Mouse (Mus musculus) forebrain, embryonic 16.5 days (tissue): ENCODE results near the gene Slco1b2. TPM values are rescaled to one million over a fixed set of nuclear protein-coding genes. Genes with fewer than 3 reads are reported as not detected.

Source experiments
- ATAC-seq: fragments of 200-750 bp; cut with Nextera tagmentation; 2 replicates; pipeline ENCODE4 v1.8.0; 2017; ENCODE audit warnings: mild to moderate bottlenecking, moderate library complexity
- H3K27ac ChIP-seq: fragments of 300-500 bp; sonication (generic); 2 replicates; pipeline ENCODE4 v1.5.1; 2014; ENCODE audit warnings: low read length, control low read depth
- H3K27me3 ChIP-seq: fragments of 300-500 bp; sonication (generic); replicated peaks from 2 replicates; pipeline ENCODE4 v1.6.1; 2014; ENCODE audit warnings: low read length; ENCODE audit not compliant: control insufficient read depth, insufficient read depth
- H3K36me3 ChIP-seq: fragments of 300-500 bp; sonication (generic); 2 replicates; pipeline ENCODE4 v1.6.1; 2014; ENCODE audit not compliant: control insufficient read depth, insufficient read depth
- H3K4me1 ChIP-seq: fragments of 300-500 bp; sonication (generic); replicated peaks from 2 replicates; pipeline ENCODE4 v1.6.1; 2014; ENCODE audit warnings: low read length; ENCODE audit not compliant: control insufficient read depth, insufficient read depth
- H3K4me2 ChIP-seq: fragments of 300-500 bp; sonication (generic); 2 replicates; pipeline ENCODE4 v1.6.1; 2014; ENCODE audit warnings: mild to moderate bottlenecking, low read length, control low read depth
- H3K4me3 ChIP-seq: fragments of 300-500 bp; sonication (generic); replicated peaks from 2 replicates; pipeline ENCODE4 v1.5.1; 2014; ENCODE audit warnings: mild to moderate bottlenecking, low read length, control low read depth
- H3K9ac ChIP-seq: fragments of 300-500 bp; sonication (generic); replicated peaks from 2 replicates; pipeline ENCODE4 v1.6.1; 2014; ENCODE audit warnings: low read depth, low read length, control low read depth
- H3K9me3 ChIP-seq: fragments of 300-500 bp; sonication (generic); 2 replicates; pipeline ENCODE4 v1.6.1; 2016; ENCODE audit warnings: low read length; ENCODE audit not compliant: control insufficient read depth
- WGBS: fragments of 180-500 bp; shearing (Covaris S2); extraction: QIAGEN DNeasy Blood & Tissue Kit; methylation state at CpG from one replicate; pipeline ENCODE4 v1.1.7; 2014; 5-methylcytosine and 5-hydroxymethylcytosine counted together
- polyA plus RNA-seq: library from polyadenylated mRNA; unstranded; fragments of >200 nt; fragmentation: Nextera tagmentation; extraction: Ambion mirVana; gene quantifications from 2 replicates; pipeline ENCODE4 v1.2.1, GENCODE M21; 2015

Slco1b2 gene
- polyA plus RNA-seq, 1 experiment from 2014 or later, result not detected

DNA sequence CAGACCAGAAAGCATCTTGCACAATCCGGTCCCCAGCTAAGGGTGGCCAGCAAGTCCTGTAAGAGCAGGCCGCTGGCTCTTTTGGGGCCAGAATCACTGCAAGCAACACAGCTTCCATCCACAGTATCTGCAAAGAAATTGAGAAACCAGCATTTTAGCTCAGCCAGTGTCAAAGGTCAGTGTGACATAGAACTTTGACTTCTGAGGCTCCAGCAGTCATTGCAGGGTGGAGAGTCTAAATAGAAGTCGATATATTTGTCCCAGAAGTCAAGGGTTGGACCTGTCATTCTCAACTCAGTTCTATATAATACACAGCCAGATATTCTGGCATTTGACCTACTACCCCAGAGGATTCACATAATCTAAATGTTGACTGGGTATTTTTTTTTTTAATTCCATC, 14.0 kb upstream of the Slco1b2 start:
- no peak overlapping the region for H3K27ac ChIP-seq
- 95% methylated on average over 3 of the region's 3 CpGs for WGBS
- no peak for ATAC-seq

DNA sequence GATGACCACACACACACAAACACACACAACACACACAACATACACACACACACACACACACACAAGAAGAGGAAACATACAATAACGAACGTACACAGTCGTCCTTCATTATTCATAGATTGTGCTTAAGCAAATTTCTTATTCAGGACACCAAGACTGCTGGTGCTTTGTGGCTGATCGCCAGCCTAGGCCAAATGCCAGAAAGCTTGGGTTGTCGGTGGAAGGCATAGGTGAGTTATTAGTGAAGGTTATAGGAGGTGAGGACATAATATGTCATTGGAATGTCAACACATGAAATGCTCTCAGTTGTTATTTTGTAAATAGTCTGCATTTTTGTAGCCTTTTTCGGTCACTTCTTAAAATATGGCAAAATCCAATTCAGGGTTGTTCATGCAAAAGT, 3.6 kb downstream of the Slco1b2 start:
- H3K4me2 ChIP-seq, result no peak overlapping the region
- no peak overlapping the region for H3K4me3 ChIP-seq

More for the DNA sequence above, 14.0 kb upstream of the Slco1b2 start:
- Histone ChIP-seq H3K9ac (no peak overlapping the region), H3K4me3 (no peak overlapping the region), H3K27me3 (no peaks in the 10 kb centered on the region), H3K36me3 (no peaks in the 10 kb centered on the region), H3K4me1 (no peaks in the 10 kb centered on the region), H3K9me3 (no peaks in the 10 kb centered on the region), H3K4me2 (no peak overlapping the region)

DNA sequence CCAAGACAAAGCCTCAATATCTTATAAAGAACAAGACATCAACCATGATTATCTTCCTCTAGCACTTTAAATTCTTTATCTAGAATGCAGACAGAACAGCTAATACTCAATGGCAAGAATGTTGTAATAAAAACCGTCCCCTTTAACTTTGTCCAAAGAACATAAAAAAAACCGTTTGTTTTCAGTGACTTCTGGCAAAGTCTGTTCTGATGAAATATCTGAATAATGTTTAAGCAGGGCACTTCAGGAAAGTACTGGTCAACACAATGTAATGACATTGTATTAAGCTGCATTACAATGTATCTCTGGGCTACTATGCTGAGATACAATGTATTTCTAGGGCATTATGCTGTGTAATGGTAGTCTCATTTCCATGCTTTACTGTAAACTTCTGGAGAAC, 5.9 kb downstream of the Slco1b2 start:
- no peaks in the 10 kb centered on the region for H3K36me3 ChIP-seq
- WGBS, result 74% methylated on average over 2 of the region's 2 CpGs
- H3K9ac ChIP-seq, result no peak overlapping the region
- no peaks in the 10 kb centered on the region for H3K9me3 ChIP-seq
- H3K4me1 ChIP-seq, result no peaks in the 10 kb centered on the region
- H3K4me3 ChIP-seq, result no peak overlapping the region
- ATAC-seq, result no peak
- no peak overlapping the region for H3K4me2 ChIP-seq
- no peak overlapping the region for H3K27ac ChIP-seq
- no peaks in the 10 kb centered on the region for H3K27me3 ChIP-seq

More for the DNA sequence above, 3.6 kb downstream of the Slco1b2 start:
- no peaks in the 10 kb centered on the region for H3K36me3 ChIP-seq
- H3K27ac ChIP-seq, result no peak overlapping the region
- no peaks in the 10 kb centered on the region for H3K9me3 ChIP-seq
- WGBS, result 60% methylated on average over 6 of the region's 6 CpGs
- no peak overlapping the region for H3K9ac ChIP-seq
- no peaks in the 10 kb centered on the region for H3K27me3 ChIP-seq
- H3K4me1 ChIP-seq, result no peaks in the 10 kb centered on the region
- ATAC-seq, result no peak

GRCm38 (mm10) chr6:141640639-141641038, 11.3 kb downstream of the Slco1b2 start:
- H3K9ac ChIP-seq, result no peak overlapping the region
- H3K4me2 ChIP-seq, result no peak overlapping the region
- no peak overlapping the region for H3K4me3 ChIP-seq
- no peaks in the 10 kb centered on the region for H3K36me3 ChIP-seq
- no peak overlapping the region for H3K27ac ChIP-seq
- 75% methylated on average over 1 of the region's 1 CpGs for WGBS
- no peaks in the 10 kb centered on the region for H3K27me3 ChIP-seq
- no peaks in the 10 kb centered on the region for H3K4me1 ChIP-seq
- no peaks in the 10 kb centered on the region for H3K9me3 ChIP-seq
- ATAC-seq, result no peak

DNA sequence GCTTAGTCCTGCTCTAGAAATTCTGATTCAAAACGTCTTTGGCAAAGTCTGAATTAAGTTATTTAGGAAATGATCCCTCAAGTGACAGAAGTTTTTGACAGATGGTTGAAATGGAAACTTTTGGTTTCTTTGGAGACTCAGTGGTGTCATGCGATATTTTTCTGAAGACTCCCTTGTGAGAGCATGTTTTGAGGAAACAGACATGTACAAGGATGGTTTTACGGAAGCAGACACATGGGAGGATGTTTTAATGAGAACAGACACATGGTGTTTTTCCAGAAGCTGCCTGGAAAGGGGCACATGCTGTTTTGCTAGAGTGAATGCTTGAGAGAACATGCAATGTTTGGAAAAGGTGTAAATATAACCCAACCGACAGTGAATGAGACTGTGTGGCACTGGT, 57.7 kb downstream of the Slco1b2 start:
- Histone ChIP-seq H3K9me3 (no peaks in the 10 kb centered on the region), H3K4me1 (no peaks in the 10 kb centered on the region), H3K36me3 (no peaks in the 10 kb centered on the region), H3K9ac (no peak overlapping the region), H3K4me3 (no peak overlapping the region), H3K27me3 (no peaks in the 10 kb centered on the region), H3K4me2 (no peak overlapping the region), H3K27ac (no peak overlapping the region)
- ATAC-seq, result no peak
- WGBS, result 70% methylated on average over 4 of the region's 4 CpGs

DNA sequence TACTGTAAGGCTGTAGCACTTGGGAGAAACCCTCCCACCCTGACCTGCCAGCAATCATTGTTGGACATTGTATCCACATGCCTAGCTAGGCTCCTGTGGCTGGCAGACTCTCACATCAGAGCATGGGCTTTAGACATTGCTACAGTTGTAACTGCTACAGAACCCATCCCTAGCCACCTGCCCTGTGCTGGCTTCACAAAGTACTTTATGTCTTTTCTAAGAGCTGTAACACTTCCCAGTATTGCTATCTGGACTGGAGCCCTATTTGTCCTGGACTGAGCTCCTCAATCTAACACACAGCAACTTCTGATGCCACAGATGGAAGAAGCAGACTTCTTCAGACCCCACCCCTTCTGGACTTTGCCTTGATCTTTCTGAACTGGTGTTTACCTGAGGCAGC, 61.9 kb downstream of the Slco1b2 start:
- Histone ChIP-seq H3K9ac (no peak overlapping the region), H3K4me2 (no peak overlapping the region), H3K36me3 (no peaks in the 10 kb centered on the region), H3K27ac (no peak overlapping the region), H3K4me1 (no peaks in the 10 kb centered on the region), H3K27me3 (no peaks in the 10 kb centered on the region), H3K4me3 (no peak overlapping the region), H3K9me3 (no peaks in the 10 kb centered on the region)
- ATAC-seq, result no peak

Other genes starting within 250 kb of the Slco1b2 start
- 20.5 and 28.7 TPM in 2 replicates for gene Slco1c1, start 105.2 kb upstream of the Slco1b2 start, polyA plus RNA-seq
- not detected in 2 replicates for gene Gm5724, start 144.3 kb downstream of the Slco1b2 start, polyA plus RNA-seq
- 1.4 and 2.0 TPM in 2 replicates for gene Slco1a4, start 226.7 kb downstream of the Slco1b2 start, polyA plus RNA-seq